Comparison of ENCODE assay signal across 9 mouse cellular contexts in genomic region chr1:193673236-193673830, GRCm38 (mm10).
A peak's percentile ranks its signal among the peaks of the same experiment; 100 is the strongest.
DNase-seq lines count a peak whose midpoint lies in the region; ATAC-seq and TF ChIP-seq lines count a peak whose summit lies in the region.
"Had no signal": no experiment of that assay in that cellular context is flagged by ENCODE, and none has a peak within 500 bp of the region (broad histone marks: within the 10 kb centered on the region; RNA-seq: fewer than 3 reads in every experiment).

No protein-coding gene starts in this region.

- H3K9ac ChIP-seq in kidney, embryonic 16.5 days (replicated peaks; ENCODE audit: low read length): no peak overlapping the region
- H3K9ac ChIP-seq: liver, embryonic 13.5 days had no signal

- H3K9me3 ChIP-seq in kidney, embryonic 16.5 days (ENCODE audit: low read length): no peaks in the 10 kb centered on the region
- H3K9me3 ChIP-seq: liver, embryonic 13.5 days had no signal

- intact Hi-C loops in left cerebral cortex, postnatal 25 days (cut with DNase I): loop anchor here (2.0 kb wide), 1 partner anchor 87 kb away; no protein-coding TSS in a partner anchor

- TF ChIP-seq CTCF in Patski (IDR thresholded peaks at IDR 0.05): peak; percentile 73

- H3K4me3 ChIP-seq in kidney, embryonic 16.5 days (ENCODE audit: low read length): no peak overlapping the region
- H3K4me3 ChIP-seq: liver, embryonic 13.5 days had no signal

- DNase-seq in kidney, adult 11 months: peak; percentile 16
- DNase-seq in Patski (ENCODE audit: low read depth, low spot score): no peak
- peak; percentile 52 to 55 for DNase-seq in cerebellum, postnatal 36 days
- peak; percentile 58 for DNase-seq in heart, postnatal 4 days
- DNase-seq in left cerebral cortex, postnatal 25 days (ENCODE audit: low spot score in 2 of 2): peak; percentile 49 to 58
- DNase-seq in retina, adult 2 months (ENCODE audit: low read depth, low spot score): peak; percentile 20
- DNase-seq in natural killer cell, adult 2 months (ENCODE audit: low spot score in 2 of 2): no peak
- DNase-seq: liver, embryonic 13.5 days had no signal

- POLR2A ChIA-PET in Patski (lab: Charles Lee): no interaction called here

- no peak overlapping the region for H3K4me2 ChIP-seq in kidney, embryonic 16.5 days (replicated peaks; ENCODE audit: low read depth, low read length)
- H3K4me2 ChIP-seq: liver, embryonic 13.5 days had no signal

- 34% methylated on average over 3 of the region's 3 CpGs for WGBS in kidney, embryonic 16.5 days

- H3K4me1 ChIP-seq in kidney, embryonic 16.5 days (ENCODE audit: insufficient read depth, low read length): no peaks in the 10 kb centered on the region

- H3K36me3 ChIP-seq in kidney, embryonic 16.5 days (ENCODE audit: insufficient read depth, low read length): no peaks in the 10 kb centered on the region
- H3K36me3 ChIP-seq: liver, embryonic 13.5 days had no signal

- ATAC-seq in kidney, embryonic 16.5 days (ENCODE audit: low FRiP score, low TSS enrichment): no peak
- no peak for ATAC-seq in Patski

- in situ Hi-C loops in Patski (cut with MboI; ENCODE audit: low pct_unique_long_range_greater_than_20kb): no loop called here

- no peak overlapping the region for H3K27ac ChIP-seq in kidney, embryonic 16.5 days (ENCODE audit: low read length)
- H3K27ac ChIP-seq: liver, embryonic 13.5 days had no signal

- CTCF ChIA-PET in Patski (lab: Charles Lee): interaction anchor here (0.7 to 1.6 kb wide), 4 partner anchors 9 to 77 kb away, joined by 3 to 4 read pairs (median 4); no protein-coding TSS in a partner anchor

- no peaks in the 10 kb centered on the region for H3K27me3 ChIP-seq in kidney, embryonic 16.5 days (ENCODE audit: insufficient read depth, low read length)
- H3K27me3 ChIP-seq in Patski: peaks cover 21% of the 10 kb centered on the region
- H3K27me3 ChIP-seq: liver, embryonic 13.5 days had no signal

Comparison
In these comparisons a context has a peak if more than half of its experiments do, and no peak if none do; other contexts are left out.
1. DNase-seq: peak in kidney, adult 11 months (single experiment), cerebellum, postnatal 36 days (2 of 2), heart, postnatal 4 days (single experiment), left cerebral cortex, postnatal 25 days (2 of 2) and retina, adult 2 months (single experiment); none in Patski (single experiment) and natural killer cell, adult 2 months (0 of 2).